Mouse (Mus musculus): ENCODE data around the gene Hist1h2bf.

DNA sequence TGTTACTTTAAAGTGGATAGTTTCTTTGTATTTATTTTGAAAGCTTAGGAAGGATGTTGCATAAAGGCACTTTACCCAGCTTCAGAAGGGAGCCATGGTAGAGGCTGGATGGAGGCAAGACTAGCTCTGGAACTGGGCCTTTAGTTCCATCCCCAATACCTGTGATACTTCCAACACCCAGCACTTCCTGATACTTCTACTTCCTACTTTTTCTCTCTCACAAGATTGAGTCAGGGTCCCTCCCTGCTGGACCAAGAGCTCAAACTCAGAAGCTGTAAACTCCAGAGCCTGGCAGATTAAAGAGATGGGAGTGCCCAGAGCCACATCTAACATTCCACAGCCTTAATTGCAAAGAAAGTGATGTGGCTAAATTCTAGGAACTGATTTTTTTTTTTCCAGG lies 10.3 kb upstream of the Hist1h2bf start:
- TF ChIP-seq CTCF (IDR thresholded peaks at IDR 0.05) (no peak), POLR2A (IDR thresholded peaks at IDR 0.05; ENCODE audit: insufficient read depth, low read depth, low read length) (no peak)
